Mouse (Mus musculus) olfactory bulb, adult 2 months (tissue): ENCODE data around the gene Lpcat1. TPM values are rescaled to one million over a fixed set of nuclear protein-coding genes. Genes with fewer than 3 reads are reported as not detected.

ENCODE experiments used
- H3K27ac ChIP-seq: fragments of 200-500 bp; 2 replicates; pipeline ENCODE4 v1.5.1; 2012; ENCODE audit warnings: low read depth, low read length; ENCODE audit not compliant: insufficient read depth
- H3K4me1 ChIP-seq: fragments of 200-500 bp; 2 replicates; pipeline ENCODE4 v1.6.1; 2012; ENCODE audit warnings: low read length; ENCODE audit not compliant: control insufficient read depth, insufficient read depth
- H3K4me3 ChIP-seq: fragments of 200-500 bp; 2 replicates; pipeline ENCODE4 v1.5.1; 2012; ENCODE audit warnings: mild to moderate bottlenecking, low read depth, low read length, moderate library complexity; ENCODE audit not compliant: insufficient read depth
- CTCF ChIP-seq: fragments of 200-500 bp; IDR thresholded peaks from 2 replicates; pipeline ENCODE4 v1.5.1; 2012; ENCODE audit warnings: low read depth, mild to moderate bottlenecking, low read length, moderate library complexity; ENCODE audit not compliant: insufficient read depth
- POLR2A ChIP-seq: fragments of 200-500 bp; IDR thresholded peaks from 2 replicates; pipeline ENCODE4 v1.6.1; 2012; ENCODE audit warnings: mild to moderate bottlenecking, low read depth, low read length, moderate library complexity; ENCODE audit not compliant: insufficient read depth
- WGBS: fragments of 180-500 bp; shearing (Covaris S2); methylation state at CpG from one replicate; pipeline ENCODE4 v1.1.7; 2018; 5-methylcytosine and 5-hydroxymethylcytosine counted together
- polyA plus RNA-seq: library from polyadenylated mRNA; stranded (reverse); fragments of >200 nt; gene quantifications from 2 replicates; pipeline ENCODE4 v1.2.4, GENCODE M21; 2012; ENCODE audit warnings: low replicate concordance; ENCODE audit not compliant: missing spikeins, insufficient read depth, insufficient read length

The Lpcat1 gene
- polyA plus RNA-seq, 1 experiment = not detected

- Histone ChIP-seq H3K4me1 (peaks cover 21% of the 10 kb centered on the region), H3K4me3 (no peak overlapping the region), H3K27ac (no peak overlapping the region)
- TF ChIP-seq CTCF = no peak
- TF ChIP-seq POLR2A = no peak
- WGBS = 57% methylated on average over 3 of the region's 3 CpGs
These were observed 1.8 kb downstream of the Lpcat1 start for GRCm38 (mm10) chr13:73468834-73469233.

- peaks cover 25% of the 10 kb centered on the region for H3K4me1 ChIP-seq
- H3K4me3 ChIP-seq = no peak overlapping the region
- no peak overlapping the region for H3K27ac ChIP-seq
- 74% methylated on average over 9 of the region's 9 CpGs for WGBS
- TF ChIP-seq CTCF (no peak), POLR2A (no peak)
These were observed 2.4 kb downstream of the Lpcat1 start for GRCm38 (mm10) chr13:73469257-73469967.

- no peak overlapping the region for H3K4me3 ChIP-seq
- TF ChIP-seq POLR2A (no peak), CTCF (no peak)
- no peak overlapping the region for H3K27ac ChIP-seq
- WGBS = 40% methylated on average over 3 of the region's 3 CpGs
- H3K4me1 ChIP-seq = peaks cover 36% of the 10 kb centered on the region
These were observed 5.5 kb downstream of the Lpcat1 start for GRCm38 (mm10) chr13:73472481-73472880.

- Histone ChIP-seq H3K4me1 (peaks cover 38% of the 10 kb centered on the region), H3K27ac (no peak overlapping the region), H3K4me3 (no peak overlapping the region)
- TF ChIP-seq POLR2A = no peak
- TF ChIP-seq CTCF = no peak
- WGBS = 97% methylated on average over 2 of the region's 2 CpGs
These were observed 6.7 kb downstream of the Lpcat1 start for GRCm38 (mm10) chr13:73473746-73474145.

- no peak overlapping the region for H3K4me3 ChIP-seq
- TF ChIP-seq CTCF = no peak
- TF ChIP-seq POLR2A = no peak
- peaks cover 42% of the 10 kb centered on the region for H3K4me1 ChIP-seq
- 43% methylated on average over 6 of the region's 6 CpGs for WGBS
- no peak overlapping the region for H3K27ac ChIP-seq
These were observed 7.2 kb downstream of the Lpcat1 start for GRCm38 (mm10) chr13:73474163-73474562.

- Histone ChIP-seq H3K4me1 (peaks cover 40% of the 10 kb centered on the region), H3K27ac (no peak overlapping the region), H3K4me3 (no peak overlapping the region)
- TF ChIP-seq POLR2A (no peak), CTCF (no peak)
- WGBS = 92% methylated on average over 12 of the region's 12 CpGs
These were observed 8.3 kb downstream of the Lpcat1 start for GRCm38 (mm10) chr13:73475058-73475980.

GRCm38 (mm10) chr13:73476259-73476658, 9.3 kb downstream of the Lpcat1 start:
- TF ChIP-seq POLR2A = no peak
- no peak for TF ChIP-seq CTCF
- Histone ChIP-seq H3K4me3 (no peak overlapping the region), H3K27ac (no peak overlapping the region), H3K4me1 (peaks cover 37% of the 10 kb centered on the region)
- 76% methylated on average over 5 of the region's 5 CpGs for WGBS

GRCm38 (mm10) chr13:73476796-73477195, 9.8 kb downstream of the Lpcat1 start:
- Histone ChIP-seq H3K4me3 (no peak overlapping the region), H3K4me1 (peaks cover 37% of the 10 kb centered on the region), H3K27ac (no peak overlapping the region)
- 56% methylated on average over 8 of the region's 8 CpGs for WGBS
- TF ChIP-seq POLR2A (no peak), CTCF (no peak)

GRCm38 (mm10) chr13:73477841-73478240, 10.8 kb downstream of the Lpcat1 start:
- TF ChIP-seq POLR2A (no peak), CTCF (no peak)
- Histone ChIP-seq H3K4me1 (peaks cover 42% of the 10 kb centered on the region), H3K27ac (no peak overlapping the region), H3K4me3 (no peak overlapping the region)
- 96% methylated on average over 2 of the region's 2 CpGs for WGBS
